Mouse (Mus musculus) kidney, adult 18-20 months (tissue): ENCODE results near the gene Slc5a9.
"Not testable (repeated sequence)": the region's sequence is repeated elsewhere in the genome, so short reads cannot be mapped to it uniquely, and the experiment has no call there.

Experiments used
- DNase-seq: peaks from one replicate; pipeline ENCODE4 v3.0.0; 2021

Gene Slc5a9

GRCm38 (mm10) chr4:111902775-111903174, at the start of gene Slc5a9:
Gene Slc5a9, minus strand, starts transcription at chr4:111902918.
- DNase-seq = no peak

- no peak for DNase-seq
Observed at GRCm38 (mm10) chr4:111919092-111919491, 16.4 kb upstream of the Slc5a9 start, which contains the start of gene Skint8. Gene Skint8, plus strand, starts transcription at chr4:111919392.

- DNase-seq = no peak
Observed at GRCm38 (mm10) chr4:111907926-111908325, 5.2 kb upstream of the Slc5a9 start.

- no peak for DNase-seq
Observed at GRCm38 (mm10) chr4:111901473-111901872, 1.2 kb downstream of the Slc5a9 start.

GRCm38 (mm10) chr4:111900491-111900890, 2.2 kb downstream of the Slc5a9 start:
- DNase-seq = not testable (repeated sequence)

- DNase-seq = peak; percentile 55
Observed at GRCm38 (mm10) chr4:111898566-111898965, 4.2 kb downstream of the Slc5a9 start.

GRCm38 (mm10) chr4:111897755-111898154, 5.0 kb downstream of the Slc5a9 start:
- peak; percentile 61 for DNase-seq

- no peak for DNase-seq
Observed at GRCm38 (mm10) chr4:111892138-111892537, 10.6 kb downstream of the Slc5a9 start.

GRCm38 (mm10) chr4:111886607-111887006, 16.1 kb downstream of the Slc5a9 start:
- peak; percentile 82 for DNase-seq

GRCm38 (mm10) chr4:111886018-111886417, 16.7 kb downstream of the Slc5a9 start:
- peak; percentile 77 for DNase-seq

GRCm38 (mm10) chr4:111883543-111883942, 19.2 kb downstream of the Slc5a9 start:
- no peak for DNase-seq

- DNase-seq = no peak
Observed at GRCm38 (mm10) chr4:111880112-111880875, 22.4 kb downstream of the Slc5a9 start.

GRCm38 (mm10) chr4:111867743-111868401, 34.8 kb downstream of the Slc5a9 start:
- no peak for DNase-seq

GRCm38 (mm10) chr4:111866701-111867100, 36.0 kb downstream of the Slc5a9 start:
- DNase-seq = no peak

GRCm38 (mm10) chr4:111852626-111853025, 50.1 kb downstream of the Slc5a9 start:
- no peak for DNase-seq

- DNase-seq = no peak
Observed at GRCm38 (mm10) chr4:111838882-111839281, 63.8 kb downstream of the Slc5a9 start.
